Mouse (Mus musculus) testis, adult 2 months (tissue): ENCODE measurements at regions not wholly inside any gene's neighbourhood (a gene's known extent, or its start where the extent isn't known, plus 50 kb on each side); places are given as distances from the start of the nearest gene placed in this dataset.

Experiments used
- H3K27ac ChIP-seq: fragments of 200-500 bp; 2 replicates; pipeline ENCODE4 v1.5.1; 2012; ENCODE audit warnings: low read depth, low read length; ENCODE audit not compliant: control insufficient read depth, insufficient read depth
- H3K27me3 ChIP-seq: fragments of 200-500 bp; 2 replicates; pipeline ENCODE4 v1.6.1; 2012; ENCODE audit warnings: mild to moderate bottlenecking, low read length, moderate library complexity; ENCODE audit not compliant: control insufficient read depth, insufficient read depth
- H3K36me3 ChIP-seq: fragments of 200-500 bp; 2 replicates; pipeline ENCODE4 v1.6.1; 2012; ENCODE audit warnings: mild to moderate bottlenecking, low read length; ENCODE audit not compliant: control insufficient read depth, insufficient read depth
- H3K4me1 ChIP-seq: fragments of 200-500 bp; 2 replicates; pipeline ENCODE4 v1.6.1; 2012; ENCODE audit warnings: low read length; ENCODE audit not compliant: control insufficient read depth, insufficient read depth
- H3K4me3 ChIP-seq: fragments of 200-500 bp; 2 replicates; pipeline ENCODE4 v1.5.1; 2012; ENCODE audit warnings: low read depth, mild to moderate bottlenecking, low read length, moderate library complexity, mixed read lengths; ENCODE audit not compliant: control insufficient read depth
- CTCF ChIP-seq: fragments of 200-500 bp; IDR thresholded peaks from 2 replicates; pipeline ENCODE4 v1.5.1; 2012; ENCODE audit warnings: low read depth, mild to moderate bottlenecking, inconsistent platforms, low read length, moderate library complexity; ENCODE audit not compliant: control insufficient read depth, insufficient read depth, insufficient replicate concordance
- POLR2A ChIP-seq: fragments of 200-500 bp; IDR thresholded peaks from 2 replicates; pipeline ENCODE4 v1.6.1; 2012; ENCODE audit warnings: low read depth, mild to moderate bottlenecking, inconsistent platforms, low read length, moderate library complexity; ENCODE audit not compliant: control insufficient read depth

- H3K27ac ChIP-seq = no peak overlapping the region
- no peaks in the 10 kb centered on the region for H3K36me3 ChIP-seq
- H3K4me1 ChIP-seq = no peaks in the 10 kb centered on the region
- no peak overlapping the region for H3K4me3 ChIP-seq
- no peaks in the 10 kb centered on the region for H3K27me3 ChIP-seq
- TF ChIP-seq CTCF (no peak), POLR2A (no peak)
Observed at GRCm38 (mm10) chr3:69649561-69649960, 50.8 kb upstream of the B3galnt1 start.
